Mouse (Mus musculus): ENCODE data around the gene Nudt3. TPM values are rescaled to one million over a fixed set of nuclear protein-coding genes. Genes with fewer than 3 reads are reported as not detected.

Gene Nudt3
- polyA plus RNA-seq, 1 experiment from 2014 or later = 238 TPM

DNA sequence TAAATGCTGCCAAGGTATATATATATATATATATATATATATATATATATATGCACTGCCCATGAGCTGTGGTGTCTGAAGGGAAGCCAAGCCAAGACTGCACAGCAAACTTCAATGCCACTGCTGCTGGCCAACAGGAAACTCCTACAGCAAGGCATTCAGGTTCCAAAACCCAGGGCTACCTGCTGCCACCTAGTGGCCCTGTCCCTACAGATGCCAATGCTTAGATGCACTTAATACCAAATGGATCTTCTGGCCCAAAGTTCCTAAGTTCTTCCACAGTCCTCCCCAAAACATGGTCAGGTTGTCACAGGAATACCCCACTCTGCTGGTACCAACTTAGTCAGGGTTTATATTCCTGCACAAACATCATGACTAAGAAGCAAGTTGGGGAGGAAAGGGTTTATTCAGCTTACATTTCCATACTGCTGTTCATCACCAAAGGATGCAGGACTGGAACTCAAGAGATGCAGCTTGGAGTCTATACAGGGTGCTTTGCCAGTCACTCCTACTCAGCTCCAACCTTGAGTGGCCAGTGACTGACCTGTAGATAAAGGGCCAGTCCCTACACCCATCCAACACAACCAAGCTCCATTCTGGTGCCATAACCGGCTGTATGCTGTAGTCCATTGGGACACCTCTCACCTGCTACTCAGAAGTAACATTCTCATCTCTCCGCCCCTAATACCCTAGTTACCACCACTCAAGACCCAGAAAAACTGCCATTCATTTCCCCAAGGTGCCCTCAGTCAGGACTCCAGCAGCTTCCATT is 6.1 kb upstream of the Nudt3 start:
- H3K27ac ChIP-seq (replicated peaks) = no peak overlapping the region
- no peak overlapping the region for H3K4me3 ChIP-seq
- 58% methylated on average over 2 of the region's 2 CpGs for WGBS
- ATAC-seq (ENCODE audit: low read depth) = no peak
- H3K9me3 ChIP-seq = no peaks in the 10 kb centered on the region
- no peak overlapping the region for H3K9ac ChIP-seq
- no peak overlapping the region for H3K4me2 ChIP-seq
- peaks cover 32% of the 10 kb centered on the region for H3K4me1 ChIP-seq (replicated peaks)
- H3K27me3 ChIP-seq = no peaks in the 10 kb centered on the region
- peaks cover 40% of the 10 kb centered on the region for H3K36me3 ChIP-seq

DNA sequence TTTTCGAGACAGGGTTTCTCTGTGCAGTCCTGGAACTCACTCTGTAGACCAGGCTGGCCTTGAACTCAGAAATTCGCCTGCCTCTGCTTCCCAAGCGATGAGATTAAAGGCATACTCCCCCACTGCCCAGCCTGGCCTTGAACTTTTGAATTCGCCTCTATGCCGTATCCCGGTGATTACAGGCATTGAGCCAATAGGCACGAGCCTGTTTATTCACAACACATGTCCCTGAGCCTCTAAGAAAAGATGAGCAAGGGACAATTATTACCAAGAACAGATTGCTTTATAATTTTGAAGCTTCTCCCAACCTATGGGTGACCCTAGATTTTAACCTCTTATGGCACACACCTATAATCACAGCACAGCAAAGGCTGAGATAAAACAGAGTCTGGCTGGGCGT is 5.1 kb upstream of the Nudt3 start:
- no peaks in the 10 kb centered on the region for H3K27me3 ChIP-seq
- H3K9ac ChIP-seq = no peak overlapping the region
- H3K36me3 ChIP-seq = peaks cover 38% of the 10 kb centered on the region
- 91% methylated on average over 8 of the region's 8 CpGs for WGBS
- H3K9me3 ChIP-seq = no peaks in the 10 kb centered on the region
- no peak overlapping the region for H3K4me2 ChIP-seq
- H3K4me3 ChIP-seq = no peak overlapping the region
- no peak for ATAC-seq (ENCODE audit: low read depth)
- H3K27ac ChIP-seq (replicated peaks) = no peak overlapping the region
- H3K4me1 ChIP-seq (replicated peaks) = peaks cover 30% of the 10 kb centered on the region

DNA sequence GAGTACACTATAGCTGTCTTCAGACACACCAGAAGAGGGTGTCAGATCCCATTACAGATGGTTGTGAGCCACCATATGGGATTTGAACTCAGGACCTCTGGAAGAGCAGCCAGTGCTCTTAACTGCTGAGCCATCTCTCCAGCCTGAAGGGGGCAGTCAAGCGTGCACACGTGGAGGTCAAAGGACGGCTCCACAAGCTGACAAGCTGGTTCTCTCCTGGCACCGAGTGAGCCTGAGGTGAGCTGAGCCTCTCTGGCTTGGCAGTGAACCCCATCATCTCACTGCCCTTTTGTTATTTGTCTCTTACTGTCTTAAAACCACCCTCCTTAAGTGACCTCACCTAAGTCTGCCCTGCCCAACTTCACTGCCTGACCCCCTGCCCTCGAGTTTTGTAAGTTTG is 4.2 kb upstream of the Nudt3 start:
- Histone ChIP-seq H3K4me1 (replicated peaks) (peaks cover 21% of the 10 kb centered on the region), H3K27me3 (no peaks in the 10 kb centered on the region), H3K4me3 (no peak overlapping the region), H3K27ac (replicated peaks) (no peak overlapping the region), H3K9me3 (no peaks in the 10 kb centered on the region), H3K36me3 (peaks cover 29% of the 10 kb centered on the region), H3K4me2 (no peak overlapping the region), H3K9ac (no peak overlapping the region)
- no peak for ATAC-seq (ENCODE audit: low read depth)
- 54% methylated on average over 5 of the region's 5 CpGs for WGBS

- H3K36me3 ChIP-seq = peaks cover 21% of the 10 kb centered on the region
- no peak overlapping the region for H3K9ac ChIP-seq
- no peaks in the 10 kb centered on the region for H3K27me3 ChIP-seq
- no peak overlapping the region for H3K4me2 ChIP-seq
- ATAC-seq (ENCODE audit: low read depth) = peak; percentile 15; the same call in 1 of the 2 replicates
- peaks cover 13% of the 10 kb centered on the region for H3K4me1 ChIP-seq (replicated peaks)
- no peak overlapping the region for H3K4me3 ChIP-seq
- WGBS = 15% methylated on average over 5 of the region's 5 CpGs
- H3K9me3 ChIP-seq = no peaks in the 10 kb centered on the region
- H3K27ac ChIP-seq (replicated peaks) = 0 out of 2 replicates have a peak overlapping the region, but pooled peaks have one; percentile 18
Observed at GRCm38 (mm10) chr17:27626681-27627080, 3.4 kb upstream of the Nudt3 start.

DNA sequence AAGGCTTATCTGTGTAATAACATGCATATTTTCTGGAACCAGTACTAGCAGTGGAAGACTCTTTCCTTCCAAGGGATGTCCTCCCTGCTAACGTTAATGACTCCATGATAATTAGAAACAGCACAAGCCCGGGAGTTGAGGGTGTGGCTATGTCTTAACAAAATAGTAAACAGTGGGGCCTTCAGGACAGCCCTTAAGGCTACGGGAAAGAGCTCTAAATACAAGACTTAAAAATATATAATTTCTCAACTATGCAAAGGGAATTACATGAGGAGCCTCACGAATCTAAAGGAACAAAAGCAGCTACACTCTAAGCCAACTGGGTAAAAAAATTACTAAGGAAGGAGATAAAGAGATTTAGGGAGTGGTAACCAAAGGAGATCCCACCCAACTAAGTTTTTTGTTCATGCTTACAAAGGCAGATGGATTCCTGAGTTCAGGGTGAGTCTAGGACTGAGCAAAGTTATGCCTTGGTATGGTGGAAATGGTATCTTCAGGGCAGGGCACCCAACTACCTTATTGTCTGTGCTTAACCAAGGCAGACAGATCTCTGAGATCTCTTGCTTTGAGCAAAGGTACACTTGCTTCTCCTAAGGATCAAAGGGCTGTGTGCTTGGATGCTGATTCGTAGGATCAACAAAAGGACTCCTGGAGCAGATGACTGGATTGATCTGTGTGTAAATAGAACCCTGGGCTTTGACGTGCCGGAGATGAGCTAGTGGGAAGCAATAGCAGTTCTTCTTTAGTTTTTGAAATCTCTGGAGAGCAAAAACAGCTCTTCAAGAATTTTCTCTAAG is 2.4 kb upstream of the Nudt3 start:
- H3K36me3 ChIP-seq = peaks cover 11% of the 10 kb centered on the region
- no peak overlapping the region for H3K4me3 ChIP-seq
- H3K27ac ChIP-seq (replicated peaks) = no peak overlapping the region
- H3K27me3 ChIP-seq = no peaks in the 10 kb centered on the region
- no peaks in the 10 kb centered on the region for H3K9me3 ChIP-seq
- H3K4me1 ChIP-seq (replicated peaks) = peaks cover 23% of the 10 kb centered on the region
- H3K9ac ChIP-seq = no peak overlapping the region
- WGBS = 49% methylated on average over 7 of the region's 7 CpGs
- H3K4me2 ChIP-seq = no peak overlapping the region
- no peak for ATAC-seq (ENCODE audit: low read depth)

GRCm38 (mm10) chr17:27622611-27623359 is 510 bp downstream of the Nudt3 start:
- Histone ChIP-seq H3K4me3 (peak overlapping the region; percentile 89), H3K27ac (replicated peaks) (peak overlapping the region; percentile 99), H3K9ac (peak overlapping the region; percentile 99), H3K9me3 (no peaks in the 10 kb centered on the region), H3K4me1 (replicated peaks) (peaks cover 45% of the 10 kb centered on the region), H3K27me3 (no peaks in the 10 kb centered on the region), H3K4me2 (peak overlapping the region; percentile 86), H3K36me3 (peaks cover 11% of the 10 kb centered on the region)
- under 1% methylated on average over 74 of the region's 80 CpGs for WGBS
- peak; percentile 58 for ATAC-seq (ENCODE audit: low read depth)

GRCm38 (mm10) chr17:27621705-27622531 is 1.4 kb downstream of the Nudt3 start:
- Histone ChIP-seq H3K4me1 (replicated peaks) (peaks cover 45% of the 10 kb centered on the region), H3K36me3 (peaks cover 20% of the 10 kb centered on the region), H3K27ac (replicated peaks) (peak overlapping the region; percentile 99), H3K4me3 (peak overlapping the region; percentile 89), H3K9me3 (no peaks in the 10 kb centered on the region), H3K9ac (peak overlapping the region; percentile 99), H3K4me2 (peak overlapping the region; percentile 86), H3K27me3 (no peaks in the 10 kb centered on the region)
- ATAC-seq (ENCODE audit: low read depth) = no peak
- WGBS = 2% methylated on average over 23 of the region's 23 CpGs

GRCm38 (mm10) chr17:27621161-27621560 is 2.1 kb downstream of the Nudt3 start:
- ATAC-seq (ENCODE audit: low read depth) = no peak
- H3K9me3 ChIP-seq = no peaks in the 10 kb centered on the region
- peaks cover 28% of the 10 kb centered on the region for H3K36me3 ChIP-seq
- 39% methylated on average over 8 of the region's 8 CpGs for WGBS
- no peaks in the 10 kb centered on the region for H3K27me3 ChIP-seq
- H3K9ac ChIP-seq = peak overlapping the region; percentile 99
- peak overlapping the region; percentile 52 for H3K27ac ChIP-seq (replicated peaks)
- peak overlapping the region; percentile 89 for H3K4me3 ChIP-seq
- H3K4me2 ChIP-seq = peak overlapping the region; percentile 86
- H3K4me1 ChIP-seq (replicated peaks) = peaks cover 45% of the 10 kb centered on the region

DNA sequence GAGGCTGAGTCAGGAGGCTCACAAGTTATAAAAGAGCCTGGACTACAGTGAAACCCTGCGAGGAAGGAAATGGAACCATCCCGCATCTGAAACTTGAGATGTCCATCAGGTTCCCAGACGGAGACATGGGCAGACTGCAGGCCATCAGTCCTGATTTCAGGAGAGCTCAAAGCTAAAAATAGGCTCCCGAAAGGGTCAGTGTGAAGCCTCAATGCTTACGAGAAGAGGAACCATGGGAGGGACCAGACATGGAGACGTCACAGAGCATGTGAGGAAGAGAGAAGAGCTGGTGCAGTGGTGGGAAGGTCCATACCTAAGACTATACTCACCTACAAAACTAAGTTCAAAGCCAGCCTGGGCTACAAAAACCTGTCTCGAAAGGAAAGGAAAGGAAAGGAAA is 7.9 kb downstream of the Nudt3 start:
- ATAC-seq (ENCODE audit: low read depth) = no peak
- WGBS = 82% methylated on average over 7 of the region's 7 CpGs
- Histone ChIP-seq H3K27ac (replicated peaks) (no peak overlapping the region), H3K9me3 (no peaks in the 10 kb centered on the region), H3K4me2 (no peak overlapping the region), H3K36me3 (peaks cover 32% of the 10 kb centered on the region), H3K9ac (no peak overlapping the region), H3K4me1 (replicated peaks) (peaks cover 70% of the 10 kb centered on the region), H3K4me3 (no peak overlapping the region), H3K27me3 (no peaks in the 10 kb centered on the region)

DNA sequence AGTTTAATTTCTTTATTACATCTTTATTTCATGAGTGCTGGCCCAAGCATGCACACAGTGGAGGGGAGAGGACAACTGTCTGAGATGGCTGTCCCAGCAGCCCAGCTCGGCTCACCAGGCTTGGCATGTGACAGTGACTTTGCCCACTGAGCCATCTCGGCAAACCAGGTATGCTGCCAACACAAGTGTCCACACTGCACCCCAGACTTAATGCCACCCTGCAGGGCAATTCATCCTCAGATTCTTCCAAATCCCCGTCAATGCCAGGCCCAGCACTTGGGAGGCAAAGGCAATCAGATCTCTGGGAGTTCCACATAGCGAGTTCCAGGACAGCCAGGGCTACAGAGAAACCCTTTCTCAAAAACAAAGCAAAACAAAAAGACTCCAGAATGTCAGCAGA is 10.3 kb downstream of the Nudt3 start:
- H3K27me3 ChIP-seq = no peaks in the 10 kb centered on the region
- no peak overlapping the region for H3K4me3 ChIP-seq
- H3K36me3 ChIP-seq = peaks cover 27% of the 10 kb centered on the region
- no peak overlapping the region for H3K9ac ChIP-seq
- no peaks in the 10 kb centered on the region for H3K9me3 ChIP-seq
- H3K4me1 ChIP-seq (replicated peaks) = peaks cover 61% of the 10 kb centered on the region
- ATAC-seq (ENCODE audit: low read depth) = no peak
- no peak overlapping the region for H3K4me2 ChIP-seq
- 77% methylated on average over 4 of the region's 4 CpGs for WGBS
- H3K27ac ChIP-seq (replicated peaks) = no peak overlapping the region

DNA sequence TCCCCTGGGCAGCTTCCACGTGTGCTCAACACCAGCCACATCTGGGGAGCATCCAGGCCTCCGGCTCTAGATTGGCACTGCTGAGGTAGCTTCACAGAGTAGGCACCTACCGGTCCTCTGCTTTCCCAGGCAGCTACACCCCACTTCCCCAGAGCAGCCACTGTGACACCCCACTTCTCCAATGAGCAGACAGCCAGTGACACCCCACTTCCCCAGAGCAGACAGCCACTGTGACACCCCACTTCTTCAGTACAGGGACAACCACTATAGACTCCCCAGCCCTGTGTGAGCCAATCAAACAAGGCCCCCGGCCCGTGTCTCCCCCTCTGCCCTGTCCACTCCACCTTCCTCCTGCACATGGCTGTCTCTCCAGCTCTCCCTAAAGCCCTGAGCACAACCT is 11.3 kb downstream of the Nudt3 start:
- WGBS = 81% methylated on average over 5 of the region's 5 CpGs
- peaks cover 61% of the 10 kb centered on the region for H3K4me1 ChIP-seq (replicated peaks)
- ATAC-seq (ENCODE audit: low read depth) = no peak

More for the DNA sequence above, 11.3 kb downstream of the Nudt3 start:
- no peak overlapping the region for H3K4me2 ChIP-seq
- no peak overlapping the region for H3K4me3 ChIP-seq
- H3K9me3 ChIP-seq = no peaks in the 10 kb centered on the region
- no peak overlapping the region for H3K9ac ChIP-seq
- H3K27ac ChIP-seq (replicated peaks) = 0 out of 2 replicates have a peak overlapping the region, but pooled peaks have one; percentile 46
- H3K36me3 ChIP-seq = peaks cover 21% of the 10 kb centered on the region
- H3K27me3 ChIP-seq = no peaks in the 10 kb centered on the region

Data from neural tube, embryonic 13.5 days (tissue).